Mouse (Mus musculus): Measurements from ENCODE around the gene Sh3bgrl. TPM values are rescaled to one million over a fixed set of nuclear protein-coding genes. Genes with fewer than 3 reads are reported as not detected.

Gene Sh3bgrl
- polyA plus RNA-seq, 1 experiment from 2014 or later = 92.0 TPM

DNA sequence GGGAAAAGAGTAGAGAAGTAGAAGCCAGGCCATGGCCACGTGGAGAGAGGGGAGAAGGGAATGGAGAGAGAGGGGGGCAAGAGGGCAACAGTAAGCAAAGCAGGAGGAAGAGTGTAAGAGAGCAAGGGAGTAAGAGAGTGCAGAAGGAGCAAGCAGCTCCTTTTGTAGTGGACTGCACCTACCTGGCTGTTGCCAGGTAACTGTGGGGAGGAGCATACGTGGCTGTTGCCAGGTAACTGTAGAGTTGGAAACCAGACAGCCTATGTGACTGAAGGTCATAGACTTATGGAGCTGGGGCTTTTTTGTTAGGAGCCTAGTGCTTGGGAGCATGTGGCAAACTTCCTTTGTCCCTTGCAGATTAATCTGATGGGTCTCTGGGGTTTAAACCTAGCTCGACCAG lies 80.3 kb downstream of the Sh3bgrl start:
- H3K27ac ChIP-seq (ENCODE audit: poor library complexity, severe bottlenecking) = no peak overlapping the region
- no peaks in the 10 kb centered on the region for H3K9me3 ChIP-seq (replicated peaks)
- H3K9ac ChIP-seq = no peak overlapping the region
- H3K4me1 ChIP-seq (replicated peaks) = peaks cover 4% of the 10 kb centered on the region; the same call in 1 of the 2 replicates
- no peaks in the 10 kb centered on the region for H3K27me3 ChIP-seq (replicated peaks)
- H3K4me2 ChIP-seq = no peak overlapping the region
- no peaks in the 10 kb centered on the region for H3K36me3 ChIP-seq
- WGBS = 44% methylated on average over 3 of the region's 3 CpGs
- no peak overlapping the region for H3K4me3 ChIP-seq
- no peak for ATAC-seq (ENCODE audit: insufficient number of reproducible peaks, low FRiP score)

DNA sequence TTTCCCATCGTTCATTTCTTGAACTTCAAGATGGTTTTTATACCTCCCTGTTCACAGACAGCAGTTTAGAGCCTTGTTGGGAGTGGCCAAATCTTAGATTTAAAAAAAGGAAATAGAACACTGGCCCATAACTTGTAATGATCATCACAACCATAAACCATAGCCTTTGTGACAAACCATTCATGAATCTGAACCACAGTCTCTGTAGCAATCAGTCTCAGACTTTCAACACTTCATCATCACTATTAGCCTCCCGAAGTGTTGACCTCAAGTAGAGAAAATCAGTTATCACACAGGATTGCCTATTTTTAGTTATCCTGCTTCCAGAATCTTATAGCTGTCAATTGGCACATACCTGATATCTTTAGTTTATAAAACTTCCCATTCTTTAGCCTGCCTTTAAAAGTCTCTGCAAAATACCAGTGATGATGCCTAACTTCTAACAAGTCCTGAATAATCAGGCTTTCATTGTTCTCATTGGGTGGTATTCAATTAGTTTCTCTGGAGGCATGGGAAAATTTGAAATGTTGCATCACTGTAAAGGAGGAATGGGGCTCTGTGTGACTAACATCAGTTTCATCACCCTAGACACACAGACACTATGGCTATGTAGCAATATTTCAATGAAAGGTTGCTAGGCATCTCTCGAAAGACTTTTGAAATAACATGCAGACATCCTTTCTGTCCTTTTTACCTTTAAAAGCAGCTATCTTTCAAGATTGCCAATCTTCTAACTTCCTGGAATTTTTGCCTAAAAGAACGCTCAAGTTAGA lies 89.7 kb downstream of the Sh3bgrl start:
- H3K4me1 ChIP-seq (replicated peaks) = no peaks in the 10 kb centered on the region
- H3K36me3 ChIP-seq = no peaks in the 10 kb centered on the region
- WGBS = 50% methylated on average over 4 of the region's 4 CpGs
- no peak overlapping the region for H3K27ac ChIP-seq (ENCODE audit: poor library complexity, severe bottlenecking)
- H3K4me3 ChIP-seq = no peak overlapping the region
- no peak overlapping the region for H3K9ac ChIP-seq
- H3K9me3 ChIP-seq (replicated peaks) = no peaks in the 10 kb centered on the region
- no peak for ATAC-seq (ENCODE audit: insufficient number of reproducible peaks, low FRiP score)
- H3K27me3 ChIP-seq (replicated peaks) = no peaks in the 10 kb centered on the region
- H3K4me2 ChIP-seq = no peak overlapping the region

GRCm38 (mm10) chrX:109189607-109190006 lies 94.4 kb downstream of the Sh3bgrl start:
- H3K4me1 ChIP-seq (replicated peaks) = no peaks in the 10 kb centered on the region
- H3K4me2 ChIP-seq = no peak overlapping the region
- H3K4me3 ChIP-seq = no peak overlapping the region
- 80% methylated on average over 4 of the region's 4 CpGs for WGBS
- H3K9ac ChIP-seq = no peak overlapping the region
- no peaks in the 10 kb centered on the region for H3K36me3 ChIP-seq
- H3K27me3 ChIP-seq (replicated peaks) = no peaks in the 10 kb centered on the region
- no peaks in the 10 kb centered on the region for H3K9me3 ChIP-seq (replicated peaks)
- no peak overlapping the region for H3K27ac ChIP-seq (ENCODE audit: poor library complexity, severe bottlenecking)
- no peak for ATAC-seq (ENCODE audit: insufficient number of reproducible peaks, low FRiP score)

DNA sequence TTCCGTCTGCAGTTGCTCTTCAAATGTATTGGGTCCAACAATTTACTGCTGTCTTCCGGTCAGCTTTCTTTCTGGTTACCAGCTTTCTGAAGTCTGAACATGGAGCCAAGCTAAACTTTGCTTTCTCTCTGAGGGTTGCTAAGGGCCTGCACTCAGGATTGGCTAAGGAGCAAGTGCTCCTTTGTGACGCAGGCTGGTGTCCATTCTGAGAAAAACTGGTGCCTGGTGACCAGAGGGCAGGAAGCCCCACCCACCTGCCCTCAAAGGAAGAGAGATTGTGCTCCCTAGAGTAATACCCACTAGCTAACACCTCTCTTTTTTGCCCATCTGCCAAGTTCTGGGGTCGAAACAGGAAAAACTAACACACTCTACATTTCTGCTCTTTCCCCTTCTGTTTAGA lies 95.8 kb downstream of the Sh3bgrl start:
- ATAC-seq (ENCODE audit: insufficient number of reproducible peaks, low FRiP score) = peak; percentile 78; the same call in 1 of the 2 replicates
- Histone ChIP-seq H3K4me3 (no peak overlapping the region), H3K27me3 (replicated peaks) (no peaks in the 10 kb centered on the region), H3K36me3 (no peaks in the 10 kb centered on the region), H3K27ac (ENCODE audit: poor library complexity, severe bottlenecking) (no peak overlapping the region), H3K9ac (no peak overlapping the region), H3K9me3 (replicated peaks) (no peaks in the 10 kb centered on the region), H3K4me1 (replicated peaks) (no peaks in the 10 kb centered on the region), H3K4me2 (no peak overlapping the region)
- WGBS = 68% methylated on average over 4 of the region's 4 CpGs

DNA sequence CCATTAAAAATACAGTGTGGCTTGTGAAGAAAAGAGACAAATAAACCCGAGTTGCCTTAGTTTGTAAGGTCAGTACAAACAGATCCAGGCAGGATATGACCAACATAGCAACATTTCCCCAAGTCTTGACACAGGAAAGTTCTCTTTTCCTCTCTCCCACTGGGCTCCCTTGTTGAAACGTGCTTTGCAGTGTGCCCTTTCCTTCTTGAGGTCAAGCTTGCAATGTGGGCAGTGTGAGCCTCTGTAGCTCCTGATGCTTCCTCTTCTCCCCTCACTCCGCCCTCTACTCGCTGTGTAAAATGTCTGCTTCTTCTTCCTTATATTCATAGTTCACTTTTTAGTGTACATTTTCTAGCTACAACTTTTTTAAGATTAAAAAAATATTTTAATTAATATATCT lies 96.3 kb downstream of the Sh3bgrl start:
- peak; percentile 77; the same call in 1 of the 2 replicates for ATAC-seq (ENCODE audit: insufficient number of reproducible peaks, low FRiP score)

GRCm38 (mm10) chrX:109196468-109196867 lies 101.3 kb downstream of the Sh3bgrl start, which contains the start of gene Gm6377:
Gm6377 (plus strand) TSS chrX:109196756.
- Histone ChIP-seq H3K9me3 (replicated peaks) (no peaks in the 10 kb centered on the region), H3K36me3 (no peaks in the 10 kb centered on the region), H3K9ac (no peak within 1 kb of the TSS), H3K27ac (ENCODE audit: poor library complexity, severe bottlenecking) (no peak within 1 kb of the TSS), H3K4me2 (no peak within 1 kb of the TSS), H3K27me3 (replicated peaks) (no peaks in the 10 kb centered on the region), H3K4me3 (no peak within 1 kb of the TSS), H3K4me1 (replicated peaks) (no peaks in the 10 kb centered on the region)
- WGBS = 70% methylated on average over 4 of the region's 4 CpGs
- no peak for ATAC-seq (ENCODE audit: insufficient number of reproducible peaks, low FRiP score)

More for the DNA sequence above, 96.3 kb downstream of the Sh3bgrl start:
- Histone ChIP-seq H3K27ac (ENCODE audit: poor library complexity, severe bottlenecking) (no peak overlapping the region), H3K36me3 (no peaks in the 10 kb centered on the region), H3K4me3 (no peak overlapping the region), H3K9me3 (replicated peaks) (no peaks in the 10 kb centered on the region), H3K9ac (no peak overlapping the region), H3K4me1 (replicated peaks) (no peaks in the 10 kb centered on the region), H3K27me3 (replicated peaks) (no peaks in the 10 kb centered on the region), H3K4me2 (no peak overlapping the region)
- 56% methylated on average over 4 of the region's 4 CpGs for WGBS

- Histone ChIP-seq H3K27ac (ENCODE audit: poor library complexity, severe bottlenecking) (no peak overlapping the region), H3K4me2 (no peak overlapping the region), H3K36me3 (no peaks in the 10 kb centered on the region), H3K27me3 (replicated peaks) (no peaks in the 10 kb centered on the region), H3K9ac (no peak overlapping the region), H3K4me1 (replicated peaks) (no peaks in the 10 kb centered on the region), H3K4me3 (no peak overlapping the region), H3K9me3 (replicated peaks) (no peaks in the 10 kb centered on the region)
- ATAC-seq (ENCODE audit: insufficient number of reproducible peaks, low FRiP score) = no peak
These were observed 112.7 kb downstream of the Sh3bgrl start for GRCm38 (mm10) chrX:109207843-109208242.

DNA sequence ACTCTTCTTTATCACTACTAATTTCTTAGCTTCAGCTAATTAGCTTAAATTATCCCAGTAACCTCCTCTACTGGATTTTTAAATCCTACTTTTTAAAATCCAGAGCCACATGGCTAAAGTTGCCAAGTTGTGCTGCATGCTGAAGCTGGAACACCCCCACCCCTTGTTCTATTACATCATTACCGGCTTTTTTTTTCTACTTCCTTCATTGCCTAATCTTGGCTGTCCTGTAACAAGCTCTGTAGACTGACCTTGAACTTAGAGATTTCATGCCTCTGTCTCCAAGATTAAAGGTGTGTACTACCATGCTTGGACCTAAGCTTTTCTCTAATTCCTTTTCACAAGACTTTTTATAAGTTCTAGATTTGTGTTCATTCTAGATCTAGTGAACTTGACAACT lies 133.6 kb downstream of the Sh3bgrl start:
- no peak overlapping the region for H3K4me3 ChIP-seq
- WGBS = 77% methylated on average over 1 of the region's 1 CpGs
- H3K36me3 ChIP-seq = no peaks in the 10 kb centered on the region
- no peak overlapping the region for H3K9ac ChIP-seq
- H3K9me3 ChIP-seq (replicated peaks) = no peaks in the 10 kb centered on the region
- no peaks in the 10 kb centered on the region for H3K27me3 ChIP-seq (replicated peaks)
- no peak overlapping the region for H3K4me2 ChIP-seq
- H3K27ac ChIP-seq (ENCODE audit: poor library complexity, severe bottlenecking) = no peak overlapping the region
- no peaks in the 10 kb centered on the region for H3K4me1 ChIP-seq (replicated peaks)
- ATAC-seq (ENCODE audit: insufficient number of reproducible peaks, low FRiP score) = no peak

DNA sequence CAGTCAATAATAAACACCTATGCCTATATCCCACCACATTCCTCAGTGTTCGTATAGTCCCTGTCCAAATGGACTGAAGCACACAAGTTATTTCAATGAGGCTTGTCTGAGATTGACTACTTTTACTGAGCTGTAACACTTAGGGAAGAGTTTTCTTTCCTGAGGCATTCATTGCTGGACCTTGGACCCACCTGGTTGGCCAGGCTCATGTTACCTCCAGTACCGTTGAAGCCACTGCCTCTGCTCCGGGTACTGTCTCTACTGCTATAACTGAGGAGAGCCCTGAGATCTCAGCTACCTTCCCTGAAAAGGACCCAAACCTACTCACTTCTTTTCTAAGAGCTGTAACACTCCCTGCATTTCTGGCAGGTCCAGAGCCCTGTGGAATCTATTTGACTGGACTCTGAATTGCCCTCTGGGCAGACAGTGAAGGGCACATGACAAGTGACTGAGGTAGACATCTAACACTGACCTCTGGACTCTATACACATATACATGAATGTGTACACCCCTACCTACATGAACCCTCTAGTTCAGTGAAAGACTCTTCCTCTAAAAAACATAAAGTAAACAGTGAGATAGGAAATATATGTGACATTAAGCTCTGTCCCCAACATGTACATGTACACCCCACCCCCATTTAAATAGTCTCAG lies 140.3 kb downstream of the Sh3bgrl start:
- Histone ChIP-seq H3K27me3 (replicated peaks) (no peaks in the 10 kb centered on the region), H3K9ac (no peak overlapping the region), H3K4me3 (no peak overlapping the region), H3K27ac (ENCODE audit: poor library complexity, severe bottlenecking) (no peak overlapping the region), H3K4me2 (no peak overlapping the region), H3K36me3 (no peaks in the 10 kb centered on the region), H3K9me3 (replicated peaks) (no peaks in the 10 kb centered on the region), H3K4me1 (replicated peaks) (no peaks in the 10 kb centered on the region)
- ATAC-seq (ENCODE audit: insufficient number of reproducible peaks, low FRiP score) = no peak
- WGBS = 82% methylated on average over 3 of the region's 3 CpGs

DNA sequence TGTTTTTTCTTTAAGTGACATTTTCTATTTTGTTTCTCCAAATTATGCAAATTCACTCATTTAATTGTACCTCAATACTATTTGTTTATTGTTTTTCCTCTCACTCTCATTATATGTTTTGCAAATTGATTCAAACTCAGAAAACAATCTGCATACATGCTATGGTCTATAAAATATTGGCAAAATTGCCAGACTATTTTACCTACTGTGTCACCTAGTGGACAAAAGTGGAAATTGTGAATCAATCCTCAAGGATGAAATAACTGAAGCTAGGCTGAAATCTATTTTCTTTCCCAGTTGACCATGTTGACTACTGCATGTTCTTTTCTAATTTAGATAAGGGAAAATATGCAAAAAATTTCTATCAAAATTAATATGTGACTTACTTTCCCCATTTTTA lies 143.0 kb downstream of the Sh3bgrl start:
- no peaks in the 10 kb centered on the region for H3K36me3 ChIP-seq
- no peaks in the 10 kb centered on the region for H3K27me3 ChIP-seq (replicated peaks)
- no peak overlapping the region for H3K4me3 ChIP-seq
- no peak overlapping the region for H3K9ac ChIP-seq
- ATAC-seq (ENCODE audit: insufficient number of reproducible peaks, low FRiP score) = no peak
- H3K4me2 ChIP-seq = no peak overlapping the region
- no peaks in the 10 kb centered on the region for H3K9me3 ChIP-seq (replicated peaks)
- H3K27ac ChIP-seq (ENCODE audit: poor library complexity, severe bottlenecking) = no peak overlapping the region
- no peaks in the 10 kb centered on the region for H3K4me1 ChIP-seq (replicated peaks)

Data from heart, embryonic 12.5 days (tissue).